Mouse (Mus musculus) liver, embryonic 14.5 days (tissue): Measurements from ENCODE around the gene Tmod2.

ENCODE experiments used
- CTCF ChIP-seq: IDR thresholded peaks from 2 replicates; pipeline ENCODE4 v1.5.1; 2016; ENCODE audit warnings: antibody characterized with exemption, low read depth, control low read depth
- EP300 ChIP-seq: IDR thresholded peaks from 2 replicates; pipeline ENCODE4 v1.6.1; 2016; ENCODE audit warnings: antibody characterized with exemption, low read depth

DNA sequence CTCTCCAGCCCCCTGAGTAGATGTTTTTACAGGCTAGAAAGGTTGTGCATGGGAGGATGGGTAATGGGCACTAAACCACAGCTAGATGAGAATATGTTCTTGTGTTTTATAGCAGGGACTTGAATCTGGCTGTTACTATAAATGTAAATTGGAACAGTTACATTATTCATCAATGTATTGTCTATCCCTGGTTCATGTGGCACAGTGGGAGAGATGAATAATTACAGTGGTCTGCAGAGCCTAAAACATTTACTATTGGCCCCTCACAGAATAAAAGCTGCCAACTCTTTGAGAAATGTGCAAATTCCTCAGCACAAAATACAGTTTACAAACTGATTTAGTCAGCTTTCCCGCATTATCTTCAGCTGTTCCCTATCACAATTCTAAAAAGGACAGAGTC, 74.7 kb downstream of the Tmod2 start:
- TF ChIP-seq EP300, result no peak
- no peak for TF ChIP-seq CTCF
